Mouse (Mus musculus): ENCODE data around the gene Spdef.

GRCm38 (mm10) chr17:27725412-27725811 lies 3.3 kb downstream of the Spdef start:
- TF ChIP-seq POLR2AphosphoS5 (IDR thresholded peaks at IDR 0.05; ENCODE audit: insufficient replicate concordance, low read depth, low read length) = no peak
- TF ChIP-seq GATA1 (IDR thresholded peaks at IDR 0.05; ENCODE audit: borderline replicate concordance, low read length) = no peak
- no peak for TF ChIP-seq GATA2 (IDR thresholded peaks at IDR 0.05; ENCODE audit: borderline replicate concordance, low read depth, low read length)
- no peak for TF ChIP-seq CTCF (IDR thresholded peaks at IDR 0.05; ENCODE audit: low read depth, low read length)

Data from G1E (cell line).